Mouse (Mus musculus): Measurements from ENCODE around the gene Sart1.
"Not testable (repeated sequence)": the region's sequence is repeated elsewhere in the genome, so short reads cannot be mapped to it uniquely, and the experiment has no call there.

The Sart1 gene

DNA sequence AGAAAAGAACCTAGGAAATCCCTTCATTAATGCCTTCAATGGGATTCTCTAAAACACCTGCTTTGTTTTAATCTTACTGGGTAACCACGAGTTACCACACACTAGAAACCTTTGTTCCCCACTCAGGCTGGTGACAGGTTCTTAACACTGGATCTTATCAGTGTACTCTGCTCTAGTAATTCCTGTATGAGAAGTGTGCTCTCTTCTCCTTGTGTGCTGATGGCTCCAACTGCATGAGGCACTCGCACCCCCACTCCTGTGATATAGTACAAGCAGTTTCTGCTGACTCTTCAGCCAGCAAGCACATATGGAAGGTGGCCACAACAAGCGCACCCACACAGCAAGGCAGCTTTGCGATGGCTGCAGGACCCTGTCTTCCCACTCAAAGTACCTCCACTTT is 14.3 kb downstream of the Sart1 start:
- CTCF ChIA-PET: no interaction called here

DNA sequence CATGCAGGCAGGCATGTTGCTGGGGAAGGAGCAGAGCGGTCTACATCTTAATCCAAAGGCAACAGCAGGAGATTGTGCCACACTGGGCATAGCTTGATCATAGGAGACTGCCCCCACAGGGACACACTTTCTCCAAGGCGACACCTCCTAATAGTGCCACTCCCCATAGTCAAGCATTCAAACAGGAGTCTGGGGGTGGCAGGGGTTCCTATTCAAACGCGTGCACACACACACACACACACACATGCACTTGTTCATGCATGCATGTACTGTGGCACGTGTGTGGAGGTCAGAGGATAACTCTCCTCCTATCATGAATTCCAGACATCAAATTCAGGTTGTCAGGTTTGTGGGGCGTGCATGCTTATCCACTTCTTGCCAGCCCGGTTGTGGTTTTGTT is 15.8 kb downstream of the Sart1 start:
- CTCF ChIA-PET: no interaction called here

DNA sequence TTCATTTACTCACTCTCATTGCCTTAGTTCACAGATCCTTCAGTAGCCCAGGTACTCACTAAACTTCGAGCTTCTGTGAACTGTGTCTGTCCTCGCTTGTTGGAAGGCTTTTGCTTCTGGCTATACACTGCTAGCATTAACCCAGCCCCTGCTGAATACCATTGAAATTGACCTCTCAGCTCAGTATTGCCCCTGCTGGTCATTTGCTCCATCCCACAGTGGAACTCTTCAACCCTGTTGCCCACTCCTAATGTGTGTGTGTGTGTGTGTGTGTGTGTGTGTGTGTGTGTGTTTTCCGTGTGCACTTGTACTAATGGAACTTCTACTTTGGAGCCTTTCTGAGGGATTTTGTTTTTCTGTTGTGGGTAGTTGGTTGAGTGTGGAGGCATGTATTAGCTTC is 17.6 kb downstream of the Sart1 start:
- CTCF ChIA-PET: no interaction called here

DNA sequence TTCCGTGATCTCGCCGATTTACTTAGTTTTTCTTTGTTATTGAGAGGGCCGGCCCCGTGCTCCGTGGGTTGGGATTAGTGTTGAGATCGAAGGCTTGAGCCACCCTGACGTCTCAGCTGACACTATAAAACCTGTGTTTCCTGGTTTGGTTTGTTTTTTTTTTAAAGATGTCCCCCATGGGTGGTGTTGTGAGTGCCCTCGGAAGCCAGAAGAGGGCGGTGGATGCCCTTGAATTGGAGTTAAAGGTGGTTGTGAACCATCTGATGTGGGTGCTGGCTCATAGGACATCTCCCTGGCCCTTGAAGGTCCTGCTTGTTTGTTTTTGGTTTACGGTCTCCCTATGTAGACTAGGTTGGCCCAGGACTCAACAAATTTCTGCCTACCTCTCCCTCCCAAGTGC is 21.0 kb downstream of the Sart1 start:
- CTCF ChIA-PET: interaction anchor here (0.7 kb wide), 1 partner anchor 29 kb away, joined by 3 read pairs; no protein-coding TSS in a partner anchor

DNA sequence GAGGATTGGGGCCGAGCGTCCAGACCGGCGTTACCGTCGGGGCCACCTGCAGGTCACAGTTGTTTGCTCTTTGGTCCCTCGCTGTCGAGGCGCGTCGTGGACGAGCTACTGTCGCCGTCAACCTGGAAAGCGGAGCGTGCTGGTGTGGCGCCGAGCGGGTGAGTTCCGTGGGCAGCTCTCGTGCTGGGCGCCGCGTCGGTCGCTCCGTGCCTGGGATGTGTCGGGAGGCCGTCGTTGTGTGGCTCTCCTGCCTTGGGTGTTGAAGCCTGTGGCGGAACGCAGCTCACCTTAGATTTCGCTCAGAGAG is 21.5 kb downstream of the Sart1 start, which contains the start of gene Banf1:
Banf1 (minus strand) TSS at position 116 of the 307 bp plus-strand sequence.
- CTCF ChIA-PET: interaction anchor here (0.7 kb wide), 1 partner anchor 29 kb away, joined by 3 read pairs; no protein-coding TSS in a partner anchor

DNA sequence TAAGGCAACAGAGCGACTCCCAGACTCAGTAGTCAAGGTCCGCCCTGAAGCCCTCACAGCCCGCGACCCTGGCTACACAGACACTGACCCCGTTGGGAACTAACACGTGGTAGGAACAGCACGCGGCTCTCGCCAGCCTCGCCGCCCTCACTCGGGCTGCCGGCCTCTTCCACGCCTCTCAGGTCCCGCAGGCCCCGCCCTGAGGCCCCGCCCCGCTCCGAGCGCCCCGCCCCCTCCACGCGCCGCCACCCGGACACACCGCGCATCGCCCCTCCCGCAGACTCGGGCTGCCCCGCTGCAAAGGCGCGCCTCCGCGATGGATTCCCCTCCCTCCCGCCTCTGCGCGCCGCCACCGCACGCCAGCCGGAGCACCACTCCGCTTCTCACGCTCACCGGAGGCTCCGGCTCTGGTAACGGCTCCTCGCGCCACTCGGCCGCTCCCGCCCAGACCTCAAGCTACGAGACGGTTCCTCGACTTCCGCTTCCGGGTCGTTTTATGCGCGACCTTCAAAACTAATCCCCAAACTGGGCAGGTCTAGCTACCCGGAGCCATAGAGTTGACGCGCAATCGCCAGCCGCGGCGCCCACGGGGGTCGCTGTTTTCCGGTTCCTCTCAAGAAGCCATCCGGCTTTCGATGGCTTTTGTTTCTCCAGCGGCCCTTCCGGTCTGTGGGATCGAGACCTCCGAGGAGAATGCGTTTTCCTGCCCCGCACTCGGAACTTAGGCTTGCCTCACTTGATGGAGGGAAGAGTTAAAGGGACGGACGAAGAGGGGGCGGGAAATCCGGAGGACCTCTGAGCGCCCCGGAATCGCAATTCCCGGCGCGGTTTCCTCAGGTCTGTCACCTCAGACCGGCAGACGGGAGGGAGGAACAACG is 22.1 kb downstream of the Sart1 start, which contains the start of gene Eif1ad:
Eif1ad (plus strand) TSS at position 567 of the 878 bp plus-strand sequence.
- CTCF ChIA-PET: interaction anchor here (0.7 kb wide), 1 partner anchor 345 kb away, joined by 3 read pairs; no protein-coding TSS in a partner anchor

DNA sequence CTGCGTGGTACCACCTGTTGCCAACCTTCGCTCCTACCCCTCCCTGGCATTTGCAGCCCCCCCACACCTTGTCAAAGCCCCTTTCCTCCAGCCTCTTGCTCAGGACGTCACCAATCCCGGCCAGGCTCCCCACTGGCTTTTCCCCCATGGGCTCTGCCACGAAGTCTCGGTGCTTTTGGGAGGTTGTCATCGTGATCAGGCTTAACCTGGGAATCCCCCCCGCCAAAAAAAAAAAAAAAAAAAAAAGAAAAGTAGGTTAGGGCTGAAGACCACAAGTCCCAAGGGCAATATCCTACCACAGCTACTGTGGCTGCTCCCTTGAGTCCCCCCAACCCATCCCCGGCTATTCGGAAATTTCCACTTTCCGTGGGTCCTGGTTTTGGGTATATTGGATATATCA is 22.8 kb downstream of the Sart1 start:
- CTCF ChIA-PET: interaction anchor here (0.7 kb wide), 1 partner anchor 344 kb away, joined by 3 read pairs; no protein-coding TSS in a partner anchor

DNA sequence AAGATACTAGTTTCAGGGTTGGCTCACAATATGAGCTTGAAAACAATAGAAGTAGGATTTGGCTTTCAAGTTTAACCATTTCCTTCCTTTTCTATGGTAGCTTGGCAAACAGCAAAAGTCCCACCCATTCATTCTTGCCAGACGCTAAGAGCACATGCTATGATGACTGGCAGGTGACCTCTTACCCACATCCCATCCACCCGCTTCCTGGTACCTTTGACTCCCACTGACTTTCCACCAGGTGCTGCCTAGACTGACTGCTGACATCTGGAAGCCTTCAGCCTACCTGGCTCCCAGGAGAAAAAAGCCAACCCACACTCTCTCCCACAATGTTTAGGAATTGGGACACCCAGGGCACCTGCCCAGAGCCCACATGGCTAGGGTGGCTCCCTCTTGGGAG is 24.4 kb downstream of the Sart1 start:
- CTCF ChIA-PET: no interaction called here

DNA sequence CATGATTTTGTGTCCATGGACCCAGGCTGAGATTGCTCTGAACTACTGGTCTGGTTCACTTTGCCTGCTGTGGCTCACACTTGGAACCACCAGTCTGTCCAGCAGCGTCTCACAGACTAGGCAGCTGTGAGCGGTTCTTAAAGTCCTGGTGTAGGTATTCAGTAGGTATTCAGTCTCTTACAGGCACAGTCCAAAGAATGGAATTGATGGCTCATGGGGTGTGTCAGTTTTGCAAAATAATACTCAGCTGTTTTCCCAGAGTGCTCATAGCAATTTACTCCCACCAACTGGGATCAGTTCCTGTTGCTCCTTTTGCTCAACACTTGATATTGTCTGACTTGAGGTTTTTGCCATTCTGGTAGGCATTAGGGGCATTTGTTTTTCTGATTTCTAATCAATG is 26.3 kb downstream of the Sart1 start:
- CTCF ChIA-PET: no interaction called here

DNA sequence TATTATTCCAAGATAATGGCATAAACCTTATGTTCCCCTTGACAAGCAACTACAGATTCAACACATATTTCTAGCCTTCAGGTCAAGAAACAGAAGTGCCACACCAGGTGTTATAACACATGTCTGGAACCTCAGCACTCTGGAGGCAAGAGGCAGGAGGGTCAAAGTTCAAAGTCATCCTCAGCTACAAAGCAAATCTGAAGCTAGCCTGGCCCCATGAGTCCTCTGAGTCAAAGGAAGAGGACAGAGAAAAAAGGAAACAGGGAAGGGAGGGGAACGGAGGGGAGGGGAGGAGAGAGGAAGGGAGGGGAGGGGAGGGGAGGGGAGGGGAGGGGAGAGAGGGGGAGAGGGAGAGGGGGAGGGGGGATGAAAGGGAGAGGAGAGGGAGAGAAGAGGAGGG is 32.4 kb downstream of the Sart1 start:
- CTCF ChIA-PET: interaction anchor here (0.5 kb wide), 1 partner anchor 238 kb away, joined by 4 read pairs; no protein-coding TSS in a partner anchor

DNA sequence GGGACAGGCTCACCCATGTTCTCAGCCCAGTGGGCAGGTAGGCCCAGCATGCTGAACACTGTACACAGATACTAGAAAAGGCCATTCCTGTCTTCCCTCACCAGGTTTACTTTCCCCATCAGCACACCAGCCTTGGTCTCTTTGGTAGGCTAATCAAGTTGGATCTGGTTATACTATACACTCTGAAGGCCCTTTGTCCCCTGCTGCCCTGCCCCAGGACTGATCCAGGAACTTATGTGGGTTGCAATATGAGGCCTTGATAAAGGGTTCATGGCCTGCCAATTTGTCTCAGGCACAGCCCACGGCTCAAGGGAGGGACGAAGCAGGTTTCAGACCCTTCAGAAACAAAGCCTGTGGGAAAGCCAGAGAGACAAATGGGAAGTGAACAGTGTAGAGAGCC is 34.9 kb downstream of the Sart1 start:
- CTCF ChIA-PET: no interaction called here

DNA sequence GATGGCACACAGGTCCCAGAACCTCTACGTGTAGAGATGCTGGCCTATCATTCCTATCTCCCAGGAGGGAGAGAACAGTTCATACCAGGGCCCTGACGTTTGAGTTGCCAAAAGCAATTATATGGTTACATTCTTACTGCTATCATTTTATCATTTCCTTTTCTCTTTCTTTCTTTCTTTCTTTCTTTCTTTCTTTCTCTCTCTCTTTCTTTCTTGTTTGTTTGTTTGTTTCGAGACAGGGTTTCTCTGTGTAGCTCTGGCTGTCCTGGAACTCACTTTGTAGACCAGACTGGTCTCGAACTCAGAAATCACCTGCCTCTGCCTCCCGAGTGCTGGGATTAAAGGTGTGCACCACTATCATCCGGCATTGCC is 39.0 kb downstream of the Sart1 start, which contains the start of gene Cst6:
Cst6 (minus strand) TSS at position 73 of the 372 bp plus-strand sequence.
- CTCF ChIA-PET: not testable (repeated sequence)

DNA sequence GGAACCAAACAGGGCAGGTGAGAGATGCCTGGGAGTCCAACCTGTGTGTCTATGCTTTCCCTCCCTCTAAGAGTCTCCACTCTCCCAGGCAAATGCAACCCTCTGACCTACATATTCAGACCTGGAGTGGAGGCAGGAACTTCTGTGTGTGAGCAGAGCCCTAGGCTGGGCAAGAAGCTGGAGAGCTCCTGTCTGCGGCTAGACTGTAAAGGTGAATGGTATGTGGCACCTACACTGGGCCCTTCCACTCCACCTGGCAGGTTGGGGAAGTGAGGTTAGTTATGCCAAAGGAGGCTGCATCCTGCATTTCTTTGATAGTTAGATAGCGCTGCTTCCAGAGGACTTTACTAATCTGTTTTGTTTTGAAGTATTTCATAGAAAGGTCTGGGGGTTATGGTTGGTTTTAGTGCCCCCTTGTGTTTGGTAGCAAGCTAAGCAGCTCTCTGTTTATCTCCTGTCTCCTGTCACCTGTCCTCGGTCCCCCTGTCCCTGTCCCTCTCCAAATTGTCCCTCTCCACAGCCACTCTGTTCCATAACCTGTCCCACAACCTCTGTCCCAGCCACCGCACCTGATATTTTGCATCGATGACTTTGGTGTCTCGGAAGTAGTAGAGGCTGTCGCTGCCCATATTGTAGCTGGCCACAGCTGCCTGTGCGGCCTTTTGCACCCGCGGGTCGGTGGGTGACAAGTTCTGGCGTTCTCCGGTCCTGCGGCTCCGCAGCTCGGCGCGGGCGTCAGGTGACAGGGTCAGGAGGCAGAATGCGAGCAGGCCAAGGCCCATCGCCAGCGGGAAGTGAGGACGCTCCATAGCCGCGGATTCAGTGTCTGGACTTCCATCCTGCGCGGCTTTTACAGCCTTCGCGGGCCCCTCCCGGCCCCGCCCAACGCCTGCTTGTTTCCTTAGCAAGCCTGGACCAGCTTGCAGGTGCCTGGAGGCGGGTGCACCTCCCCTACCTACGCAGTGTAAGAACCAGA is 39.7 kb downstream of the Sart1 start:
- CTCF ChIA-PET: interaction anchor here (0.6 kb wide), 1 partner anchor 75 kb away, joined by 3 read pairs; no protein-coding TSS in a partner anchor

DNA sequence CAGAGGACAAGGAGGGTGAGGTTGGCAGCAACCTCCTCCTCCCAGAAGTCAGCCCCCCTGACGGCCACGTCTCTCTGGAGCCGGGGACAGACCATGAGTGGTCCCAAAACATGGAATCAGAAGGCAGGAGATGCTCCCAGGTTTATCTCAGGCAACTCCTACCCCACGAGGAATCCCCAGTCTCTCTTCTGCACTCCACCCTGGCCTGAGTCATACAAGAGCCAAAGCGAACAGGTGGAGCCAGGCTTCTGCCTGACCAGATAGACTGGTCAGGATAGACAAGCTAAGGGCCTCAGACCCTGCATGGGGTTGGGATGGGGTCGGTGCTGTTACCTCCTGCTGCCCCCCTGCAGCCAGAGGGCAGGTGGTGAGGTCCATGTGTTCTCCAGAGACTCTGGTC is 40.4 kb downstream of the Sart1 start:
- CTCF ChIA-PET: no interaction called here

DNA sequence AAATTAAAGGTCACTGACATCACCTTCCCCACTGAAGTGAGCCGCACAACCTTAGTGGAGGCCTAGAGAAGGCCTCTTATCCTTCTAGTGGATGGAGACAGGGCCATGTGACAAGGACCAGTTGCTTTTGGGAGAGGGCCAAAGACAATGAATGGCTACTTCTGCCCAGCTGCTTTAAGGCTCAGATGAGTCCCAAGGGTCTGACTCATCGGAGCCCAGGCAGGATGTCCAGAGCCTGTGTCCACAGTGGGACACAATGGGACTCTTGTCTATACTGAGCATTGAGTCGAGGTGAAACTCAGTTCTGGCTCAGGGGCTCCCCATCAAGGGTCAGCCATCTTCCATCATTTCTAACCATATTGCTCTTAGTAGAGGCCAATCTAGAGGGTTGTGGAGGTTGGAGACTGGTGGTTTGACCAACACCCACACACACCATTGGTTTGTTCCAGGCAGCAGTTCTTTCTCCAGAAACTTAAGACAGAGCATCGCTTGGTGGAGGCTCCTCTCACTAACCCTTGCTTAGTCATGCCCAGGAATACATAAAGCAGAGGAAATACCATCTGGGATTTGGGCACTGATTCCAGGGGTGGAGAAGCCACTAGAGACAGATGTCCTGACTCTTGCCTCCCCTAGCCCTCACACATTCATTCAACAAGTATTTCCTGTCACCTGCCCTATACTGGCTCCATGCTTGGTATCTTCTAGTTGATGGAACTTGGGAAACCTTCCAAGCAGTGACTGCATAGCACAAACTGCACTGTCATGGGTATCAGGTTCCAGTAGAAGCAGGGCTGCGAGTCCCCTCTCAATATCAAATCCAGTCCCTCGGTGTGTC is 43.0 kb downstream of the Sart1 start:
- CTCF ChIA-PET: no interaction called here

DNA sequence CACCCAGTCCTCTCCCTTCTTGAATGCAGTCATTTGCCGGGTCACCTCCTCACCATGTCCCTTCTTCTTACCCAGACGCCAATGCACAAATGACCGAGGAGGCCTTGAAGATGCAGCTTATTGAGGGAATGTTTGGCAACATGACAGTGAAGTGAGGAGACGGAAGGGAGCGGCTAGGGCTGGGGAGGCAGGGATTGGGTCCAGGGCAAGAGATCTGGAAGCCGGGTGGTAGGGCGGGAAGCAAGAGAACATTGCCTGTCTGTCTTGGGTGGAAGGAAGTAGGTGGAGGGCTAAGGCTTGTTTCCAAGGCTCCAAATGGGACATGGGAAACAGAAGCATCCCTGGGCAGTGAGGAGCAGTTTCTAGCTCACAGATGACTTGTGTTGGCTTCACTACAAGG is 47.1 kb downstream of the Sart1 start:
- CTCF ChIA-PET: no interaction called here

DNA sequence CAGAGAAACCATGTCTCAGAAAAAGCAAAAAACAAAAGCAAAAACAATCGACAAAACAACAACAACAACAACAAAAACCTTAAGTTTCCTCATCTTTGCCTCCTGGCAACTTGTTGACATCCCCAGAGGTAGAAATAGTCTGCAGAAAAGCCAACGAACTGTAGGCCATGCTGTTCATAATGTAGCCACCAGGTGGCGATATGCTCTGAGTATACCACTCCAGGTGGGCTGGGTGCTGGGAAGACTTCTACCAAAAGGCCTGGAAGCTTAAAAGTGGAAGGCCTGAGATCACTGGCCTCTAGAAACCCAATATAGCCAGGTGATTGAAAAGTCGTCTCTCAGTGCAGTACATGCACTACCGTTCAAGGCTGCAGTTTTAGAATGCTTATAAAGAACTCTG is 50.5 kb downstream of the Sart1 start:
- CTCF ChIA-PET: interaction anchor here (0.6 kb wide), 1 partner anchor 29 kb away, joined by 3 read pairs; no protein-coding TSS in a partner anchor

DNA sequence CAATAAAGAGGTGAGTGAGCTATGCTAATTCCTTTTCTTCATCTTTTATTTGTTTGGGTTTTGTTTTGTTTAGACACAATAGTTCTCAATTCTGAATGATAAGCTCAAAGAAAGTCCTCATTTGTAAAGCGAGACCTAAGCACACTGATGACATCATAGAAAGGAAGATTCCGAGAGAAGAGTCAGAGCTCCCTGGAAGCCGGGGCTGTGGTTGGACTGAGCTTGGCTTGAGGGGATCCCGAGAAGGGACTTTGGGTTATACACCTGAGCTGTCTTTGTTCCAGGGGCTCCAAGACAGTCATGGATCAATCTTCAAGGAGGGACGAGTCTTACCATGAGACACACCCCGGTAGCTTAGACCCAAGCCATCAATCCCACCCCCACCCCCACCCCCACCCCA is 53.1 kb downstream of the Sart1 start, which contains the start of gene Catsper1:
Catsper1 (plus strand) TSS at position 301 of the 400 bp plus-strand sequence.
- CTCF ChIA-PET: no interaction called here

DNA sequence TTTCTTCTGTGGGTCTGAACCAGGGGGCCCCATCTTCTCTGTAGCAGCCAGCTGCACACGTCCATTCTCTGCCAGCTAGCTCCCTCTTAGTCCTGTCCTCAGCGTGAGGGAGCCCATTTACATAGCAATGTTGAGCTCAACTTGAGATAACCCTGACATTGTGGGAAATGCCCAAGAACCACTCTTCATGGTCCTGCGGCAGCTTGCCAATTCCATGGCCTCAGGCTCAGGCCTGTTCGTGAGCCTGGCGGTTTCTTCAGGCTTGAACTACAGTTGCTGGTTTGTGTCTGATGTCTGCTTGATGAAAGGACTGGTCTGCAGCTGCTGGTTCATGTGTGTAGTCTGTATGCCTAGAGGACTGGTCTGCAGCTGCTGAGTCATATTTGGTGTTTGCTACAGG is 53.8 kb downstream of the Sart1 start:
- CTCF ChIA-PET: no interaction called here

DNA sequence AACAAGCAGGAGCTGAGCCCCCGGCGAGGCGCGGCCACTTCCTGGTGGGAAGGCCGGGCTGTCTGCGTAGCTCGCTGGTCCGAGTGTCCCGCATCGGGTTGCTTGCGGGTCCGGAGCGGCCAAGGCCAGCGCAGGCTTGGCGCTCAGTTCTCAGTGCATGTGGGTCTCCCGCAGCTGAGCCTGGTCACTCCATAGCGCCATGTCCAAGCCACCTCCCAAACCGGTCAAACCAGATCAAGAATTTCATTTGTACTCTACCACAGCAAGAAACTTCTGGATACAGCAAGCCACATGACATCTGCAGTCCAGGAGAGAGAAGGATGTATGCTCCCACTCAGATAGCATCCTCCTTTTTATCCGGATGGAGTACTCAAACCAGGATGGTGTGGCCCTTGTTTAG is 60.5 kb downstream of the Sart1 start:
- CTCF ChIA-PET: no interaction called here
